Mouse (Mus musculus) embryonic fibroblast, embryonic 13.5 days (primary cell): ENCODE data around the gene Sgk1. TPM values are rescaled to one million over a fixed set of nuclear protein-coding genes. Genes with fewer than 3 reads are reported as not detected.

Source experiments
- H3K27ac ChIP-seq: 2 replicates; pipeline ENCODE4 v1.5.1; 2012; ENCODE audit warnings: low read length, control low read depth, inconsistent platforms; ENCODE audit not compliant: insufficient read depth
- H3K4me1 ChIP-seq: 2 replicates; pipeline ENCODE4 v1.6.1; 2011; ENCODE audit warnings: low read length; ENCODE audit not compliant: control insufficient read depth, insufficient read depth
- H3K4me3 ChIP-seq: 2 replicates; pipeline ENCODE4 v1.5.1; 2011; ENCODE audit warnings: mild to moderate bottlenecking, control low read depth, low read length; ENCODE audit not compliant: insufficient read depth
- CTCF ChIP-seq: IDR thresholded peaks from 2 replicates; pipeline ENCODE4 v1.5.1; 2011; ENCODE audit warnings: mild to moderate bottlenecking, control low read depth, low read length, moderate library complexity, borderline replicate concordance; ENCODE audit not compliant: insufficient read depth
- POLR2A ChIP-seq: IDR thresholded peaks from 2 replicates; pipeline ENCODE4 v1.6.1; 2011; ENCODE audit warnings: low read depth, mild to moderate bottlenecking, control low read depth, low read length, moderate library complexity
- polyA plus RNA-seq: library from polyadenylated mRNA; stranded (reverse); fragments of >200 nt; gene quantifications from 2 replicates; pipeline ENCODE4 v1.2.4, GENCODE M21; 2011; ENCODE audit warnings: low read depth; ENCODE audit not compliant: missing spikeins, insufficient read length

The Sgk1 gene
- polyA plus RNA-seq, 1 experiment, result 122 TPM

DNA sequence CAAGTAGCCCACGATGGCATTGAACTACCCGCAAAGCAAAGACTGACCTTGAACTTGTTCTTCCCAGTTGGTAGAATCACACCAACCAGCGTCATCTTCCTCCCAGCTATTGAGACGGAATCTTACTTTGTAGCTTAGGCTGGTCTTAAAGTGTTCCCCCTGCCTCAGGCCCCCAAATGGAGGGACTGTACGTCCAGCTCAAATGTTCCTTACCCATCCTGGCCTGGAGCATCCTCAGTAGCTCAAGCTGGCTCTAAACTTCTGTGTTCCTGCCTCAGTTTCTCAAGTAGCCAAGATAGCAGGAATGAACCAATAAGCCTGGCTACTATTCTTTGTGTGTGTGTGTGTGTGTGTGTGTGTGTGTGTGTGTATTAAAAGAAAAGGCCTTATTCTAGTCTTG lies 45.0 kb downstream of the Sgk1 start:
- no peak for TF ChIP-seq POLR2A
- TF ChIP-seq CTCF, result no peak

DNA sequence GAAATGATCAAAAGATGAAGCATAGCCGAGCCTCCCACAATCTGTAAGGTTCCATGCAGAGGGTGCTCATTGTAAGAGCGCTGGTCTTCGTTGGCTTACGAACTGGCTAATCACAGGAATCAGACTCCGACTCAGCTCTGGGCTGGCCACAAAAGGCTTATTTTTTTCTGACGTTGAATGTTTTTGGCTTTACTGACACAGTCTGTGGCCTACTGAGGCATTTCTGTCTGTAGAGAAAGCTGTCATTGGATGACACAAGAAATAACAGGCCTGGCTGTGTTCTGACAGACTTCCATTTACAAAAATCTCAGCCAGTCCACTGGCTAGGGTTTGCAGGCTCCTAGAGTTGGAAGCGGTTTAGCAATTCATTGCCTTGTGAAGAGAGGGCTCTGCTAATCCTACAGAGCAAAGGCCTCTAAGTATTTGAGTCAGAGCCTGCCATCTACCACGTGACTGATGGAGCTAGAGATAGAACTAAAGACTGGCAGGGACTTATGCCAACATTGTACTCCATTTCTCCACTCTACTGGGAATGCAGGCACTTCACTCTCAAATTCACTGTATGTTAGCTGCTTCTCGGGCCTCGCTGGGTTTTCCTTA lies 48.9 kb downstream of the Sgk1 start:
- Histone ChIP-seq H3K4me1 (no peaks in the 10 kb centered on the region), H3K4me3 (no peak overlapping the region), H3K27ac (no peak overlapping the region)
- TF ChIP-seq POLR2A (no peak), CTCF (no peak)

More for the DNA sequence above, 45.0 kb downstream of the Sgk1 start:
- Histone ChIP-seq H3K4me3 (no peak overlapping the region), H3K4me1 (0 out of 2 replicates have a peak, but pooled peaks cover 3% of the 10 kb centered on the region), H3K27ac (no peak overlapping the region)

DNA sequence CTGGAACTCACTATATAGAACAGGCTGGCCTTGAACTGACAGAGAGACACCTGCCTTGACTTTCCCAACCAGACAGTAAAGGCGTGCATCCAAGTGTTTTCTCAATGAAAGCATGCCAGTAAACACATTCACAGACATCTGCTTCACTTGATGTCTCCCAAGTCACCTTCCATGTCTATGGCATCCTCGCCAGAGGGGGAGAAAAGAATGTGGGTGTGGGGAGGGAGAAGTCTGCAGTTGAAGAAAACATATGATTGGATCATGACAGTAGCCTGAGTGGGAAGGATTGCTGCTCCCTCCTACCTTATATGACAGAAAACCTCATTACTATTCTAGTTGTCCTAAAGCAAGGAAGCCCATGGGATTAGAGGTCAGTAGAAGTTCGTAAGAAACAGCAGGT lies 50.8 kb downstream of the Sgk1 start:
- Histone ChIP-seq H3K27ac (no peak overlapping the region), H3K4me3 (no peak overlapping the region), H3K4me1 (peaks cover 3% of the 10 kb centered on the region)
- TF ChIP-seq POLR2A (no peak), CTCF (no peak)

DNA sequence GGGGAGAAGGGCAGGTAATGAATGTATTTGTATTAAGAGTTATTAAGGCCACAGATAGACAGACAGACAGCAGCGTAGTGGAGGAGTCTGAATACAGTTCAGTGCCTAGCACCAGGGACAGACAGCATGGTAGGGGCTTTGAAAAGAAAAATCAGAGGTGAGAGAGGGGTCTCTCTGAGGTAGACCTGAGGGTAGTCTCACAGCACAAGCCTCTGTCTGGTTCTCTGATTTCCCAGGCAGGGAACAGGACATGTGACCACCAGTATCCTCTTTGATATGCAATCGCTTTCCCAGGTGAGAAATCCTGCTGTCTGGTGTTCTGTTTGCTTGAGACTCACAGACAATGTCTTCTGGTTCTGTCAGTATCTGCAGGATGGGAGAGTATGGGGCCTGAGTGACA lies 52.8 kb downstream of the Sgk1 start:
- TF ChIP-seq POLR2A, result no peak
- TF ChIP-seq CTCF, result no peak
- Histone ChIP-seq H3K27ac (no peak overlapping the region), H3K4me3 (no peak overlapping the region), H3K4me1 (peaks cover 3% of the 10 kb centered on the region)

DNA sequence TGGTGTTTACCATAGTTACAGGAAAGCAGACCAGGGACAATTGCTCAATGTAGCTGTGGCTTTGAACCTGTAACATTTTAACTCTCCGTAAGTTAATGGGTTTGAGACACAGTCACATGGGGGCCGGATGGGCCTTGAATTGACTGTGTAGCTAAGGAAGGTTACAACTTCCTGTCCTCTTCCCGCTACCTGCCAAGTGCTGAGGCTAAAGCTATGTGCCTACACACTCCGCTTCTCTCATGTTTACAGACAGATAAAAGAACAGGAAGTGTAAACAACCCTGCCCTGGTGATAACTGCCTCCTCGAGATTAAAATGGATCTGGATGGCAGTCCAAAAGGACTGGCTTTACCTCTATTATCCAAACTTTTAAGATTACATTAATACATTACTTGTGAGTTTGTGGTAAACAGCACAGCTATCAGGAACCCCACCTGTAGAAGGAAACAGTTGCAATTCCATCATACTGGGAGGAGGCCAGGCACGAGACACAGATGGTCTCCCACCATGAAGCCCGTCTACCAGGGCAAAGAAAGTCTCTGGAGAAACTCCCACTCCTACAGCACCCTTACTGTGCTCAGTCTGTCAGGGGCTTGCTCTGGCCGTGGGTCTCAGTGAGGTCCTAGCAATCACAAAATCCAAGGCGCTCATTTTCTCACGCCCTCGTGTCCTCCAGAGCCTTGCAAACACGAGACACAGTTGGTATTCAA lies 54.7 kb downstream of the Sgk1 start:
- H3K4me1 ChIP-seq, result peaks cover 3% of the 10 kb centered on the region
- TF ChIP-seq POLR2A (no peak), CTCF (no peak)
- H3K4me3 ChIP-seq, result no peak overlapping the region
- H3K27ac ChIP-seq, result peak overlapping the region; percentile 92

DNA sequence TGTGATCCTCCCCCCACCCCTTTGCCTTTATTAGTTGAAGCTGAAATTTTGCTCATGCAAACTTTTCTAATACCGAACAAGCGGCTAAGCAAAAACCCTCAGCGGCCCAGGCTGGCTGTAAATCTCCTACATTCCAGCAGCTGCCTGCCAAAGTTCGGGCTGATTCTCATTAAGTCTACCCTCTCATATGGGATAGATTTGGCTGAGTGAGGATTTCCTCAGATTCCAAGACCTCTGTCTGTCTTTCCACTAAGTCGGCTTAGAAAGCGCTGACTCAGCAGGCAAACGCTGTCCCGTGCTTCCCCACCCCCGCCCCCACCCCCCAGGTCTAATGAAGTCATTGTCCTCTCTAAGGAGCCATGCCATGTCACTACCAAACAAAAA lies 55.2 kb downstream of the Sgk1 start:
- peaks cover 3% of the 10 kb centered on the region for H3K4me1 ChIP-seq
- TF ChIP-seq CTCF (no peak), POLR2A (no peak)
- peak overlapping the region; percentile 92 for H3K27ac ChIP-seq
- H3K4me3 ChIP-seq, result no peak overlapping the region

DNA sequence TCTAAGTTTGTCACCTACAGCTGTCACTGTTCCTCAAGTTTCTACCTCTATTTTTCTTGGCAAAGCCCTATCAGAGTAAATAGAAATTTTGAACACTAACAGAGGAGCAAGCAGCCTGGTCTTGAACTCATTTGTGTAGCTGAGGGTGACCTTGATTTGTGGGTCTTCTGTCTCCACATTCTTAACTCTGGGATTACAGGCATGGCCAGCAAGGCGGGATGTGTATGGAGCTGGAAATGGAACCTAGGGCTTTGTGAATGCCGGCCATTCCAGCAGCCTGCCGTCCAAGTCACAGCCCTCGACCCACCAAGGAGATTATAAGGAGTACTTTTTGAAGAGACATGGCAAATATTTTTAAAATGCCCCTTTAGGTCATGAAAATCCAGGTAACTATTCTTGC lies 56.2 kb downstream of the Sgk1 start:
- Histone ChIP-seq H3K4me3 (no peak overlapping the region), H3K27ac (no peak overlapping the region), H3K4me1 (peaks cover 3% of the 10 kb centered on the region)
- TF ChIP-seq CTCF, result no peak
- TF ChIP-seq POLR2A, result no peak

DNA sequence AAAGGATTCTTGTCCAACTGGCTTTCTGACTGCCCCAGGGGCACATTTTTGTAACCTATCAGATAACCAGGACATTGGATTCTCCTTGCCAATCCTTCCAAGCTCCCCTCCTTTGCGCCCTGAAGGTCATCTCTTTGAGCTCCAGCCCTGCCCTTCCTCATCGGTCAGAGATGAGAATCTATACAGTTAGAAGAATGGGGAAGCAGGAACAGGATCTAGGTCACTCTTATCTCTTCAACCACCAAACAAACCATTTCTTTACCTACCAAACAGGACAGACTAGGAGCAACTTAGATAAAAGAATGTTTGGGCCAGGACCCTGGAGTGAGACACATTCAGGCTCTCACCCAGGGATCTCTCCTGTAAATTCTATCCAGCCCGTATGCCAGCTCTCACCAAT lies 59.3 kb downstream of the Sgk1 start:
- TF ChIP-seq CTCF (no peak), POLR2A (no peak)
- Histone ChIP-seq H3K27ac (no peak overlapping the region), H3K4me3 (no peak overlapping the region), H3K4me1 (peaks cover 3% of the 10 kb centered on the region)

DNA sequence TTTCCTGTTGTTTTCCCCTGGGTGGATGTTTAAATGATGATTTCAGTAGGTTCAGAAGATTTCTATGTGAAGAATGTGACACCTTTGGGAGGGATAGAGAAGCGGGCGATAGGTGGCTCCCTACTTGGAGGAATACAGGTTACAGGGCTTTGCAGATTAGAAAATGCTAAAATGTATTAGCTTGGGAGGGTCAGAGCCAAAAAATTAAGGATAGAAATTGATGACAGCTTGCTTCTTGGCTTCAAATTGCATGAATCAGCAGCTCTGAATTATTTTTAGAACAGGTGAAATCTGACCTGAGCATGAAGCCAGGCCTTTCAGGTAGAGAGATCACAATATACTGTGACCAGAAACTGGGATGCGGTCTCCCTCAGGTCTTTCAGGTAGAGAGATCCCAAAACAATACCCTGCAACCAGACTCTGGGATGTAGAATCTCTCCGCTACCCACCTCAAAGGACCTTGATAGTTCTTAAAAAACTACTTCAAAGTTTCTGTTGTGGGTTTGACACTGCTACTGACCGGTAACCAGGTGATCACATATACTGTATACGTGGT lies 61.2 kb downstream of the Sgk1 start:
- no peak overlapping the region for H3K4me3 ChIP-seq
- H3K4me1 ChIP-seq, result no peaks in the 10 kb centered on the region
- no peak overlapping the region for H3K27ac ChIP-seq
- no peak for TF ChIP-seq POLR2A
- TF ChIP-seq CTCF, result no peak

DNA sequence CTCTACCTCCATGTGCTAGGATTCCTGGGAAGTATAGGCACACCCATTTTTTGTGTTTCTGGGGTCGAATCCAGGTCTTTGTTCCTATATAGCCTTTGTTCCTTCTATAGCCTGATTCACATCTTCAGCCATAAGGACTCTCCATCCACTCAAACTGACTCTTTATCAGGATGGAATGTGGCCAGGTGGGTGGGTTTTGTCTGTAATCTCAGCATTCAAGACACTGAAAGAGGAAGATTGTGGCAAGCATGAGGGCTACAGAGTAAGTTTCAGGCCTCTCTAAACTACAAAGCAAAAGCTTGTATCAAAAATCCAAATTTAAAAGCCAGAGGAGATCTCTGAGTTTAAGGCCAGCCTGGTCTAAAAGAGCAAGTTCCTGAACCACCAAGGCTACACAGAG lies 63.2 kb downstream of the Sgk1 start:
- TF ChIP-seq POLR2A (no peak), CTCF (no peak)
- no peak overlapping the region for H3K4me3 ChIP-seq
- no peak overlapping the region for H3K27ac ChIP-seq
- H3K4me1 ChIP-seq, result no peaks in the 10 kb centered on the region
